Comparison of ENCODE assay signal across 14 mouse cellular contexts in the genomic region with DNA sequence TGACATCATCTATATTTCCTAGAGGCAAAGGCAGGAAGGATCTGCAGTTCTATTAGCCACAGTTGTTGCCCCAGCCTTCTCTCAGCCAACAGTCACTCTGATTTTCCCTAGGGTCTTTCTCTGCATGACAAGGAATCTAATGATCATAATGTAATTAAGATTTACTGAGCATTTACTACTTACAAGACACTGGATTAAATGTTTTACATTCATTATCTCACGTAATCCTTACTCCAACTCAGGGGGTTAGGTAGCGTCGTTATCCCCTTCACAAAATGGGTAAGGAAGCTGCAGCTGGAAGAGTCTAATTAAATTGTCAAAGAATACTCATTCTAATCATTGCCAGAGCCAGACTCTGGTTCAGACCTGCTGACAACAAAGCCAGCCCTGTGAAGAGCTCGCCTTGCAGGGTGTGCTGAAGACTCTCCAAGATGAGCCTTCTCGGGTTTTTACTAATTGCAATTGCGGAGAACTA.
DNase-seq lines count a peak whose midpoint lies in the region; ATAC-seq and TF ChIP-seq lines count a peak whose summit lies in the region.
"Had no signal": no experiment of that assay in that cellular context is flagged by ENCODE, and none has a peak within 500 bp of the region (broad histone marks: within the 10 kb centered on the region; RNA-seq: fewer than 3 reads in every experiment).

No protein-coding gene starts in this region.

- ATAC-seq in neural tube, embryonic 11.5 days (ENCODE audit: insufficient read depth, low FRiP score, low TSS enrichment) = peak; percentile 17; the same call in 1 of the 2 replicates
- ATAC-seq in forebrain, embryonic 11.5 days (replicated peaks; ENCODE audit: low FRiP score) = peak; percentile 80
- peak; percentile 69 for ATAC-seq in hindbrain, postnatal 0 days
- ATAC-seq: Patski had no signal

- WGBS in neural tube, embryonic 11.5 days = 41% methylated on average over 6 of the region's 6 CpGs
- WGBS in forebrain, embryonic 11.5 days = 9% methylated on average over 6 of the region's 6 CpGs
- 26% methylated on average over 6 of the region's 6 CpGs for WGBS in hindbrain, postnatal 0 days

- H3K9me3 ChIP-seq in neural tube, embryonic 11.5 days (ENCODE audit: control insufficient read depth, low read length) = no peaks in the 10 kb centered on the region
- H3K9me3 ChIP-seq in forebrain, embryonic 11.5 days (ENCODE audit: control insufficient read depth, low read length) = no peaks in the 10 kb centered on the region
- H3K9me3 ChIP-seq in hindbrain, postnatal 0 days (ENCODE audit: low read length) = no peaks in the 10 kb centered on the region
- H3K9me3 ChIP-seq: embryonic facial prominence, embryonic 13.5 days had no signal

- no peaks in the 10 kb centered on the region for H3K27me3 ChIP-seq in neural tube, embryonic 11.5 days (ENCODE audit: control insufficient read depth, insufficient read depth, low read length)
- no peaks in the 10 kb centered on the region for H3K27me3 ChIP-seq in forebrain, embryonic 11.5 days (ENCODE audit: control insufficient read depth, insufficient read depth, low read length)
- H3K27me3 ChIP-seq in hindbrain, postnatal 0 days (ENCODE audit: insufficient read depth, low read length) = no peaks in the 10 kb centered on the region
- H3K27me3 ChIP-seq: Patski had no signal

- TF ChIP-seq CTCF in hindbrain, postnatal 0 days (IDR thresholded peaks at IDR 0.05; ENCODE audit: low read depth) = no peak

- H3K36me3 ChIP-seq in neural tube, embryonic 11.5 days (ENCODE audit: control insufficient read depth, insufficient read depth, low read length) = no peaks in the 10 kb centered on the region
- H3K36me3 ChIP-seq in forebrain, embryonic 11.5 days (ENCODE audit: control insufficient read depth, insufficient read depth, low read length) = no peaks in the 10 kb centered on the region
- no peaks in the 10 kb centered on the region for H3K36me3 ChIP-seq in hindbrain, postnatal 0 days (ENCODE audit: insufficient read depth, low read length)
- H3K36me3 ChIP-seq: embryonic facial prominence, embryonic 13.5 days had no signal

- no peak overlapping the region for H3K9ac ChIP-seq in neural tube, embryonic 11.5 days (ENCODE audit: low read length)
- no peak overlapping the region for H3K9ac ChIP-seq in forebrain, embryonic 11.5 days (ENCODE audit: low read length)
- H3K9ac ChIP-seq in hindbrain, postnatal 0 days (replicated peaks; ENCODE audit: low read length) = no peak overlapping the region
- H3K9ac ChIP-seq: embryonic facial prominence, embryonic 13.5 days had no signal

- H3K4me2 ChIP-seq in neural tube, embryonic 11.5 days (ENCODE audit: low read depth) = no peak overlapping the region
- H3K4me2 ChIP-seq in forebrain, embryonic 11.5 days (ENCODE audit: low read depth, low read length, severe bottlenecking) = peak overlapping the region; percentile 8; the same call in 1 of the 2 replicates
- no peak overlapping the region for H3K4me2 ChIP-seq in hindbrain, postnatal 0 days (ENCODE audit: low read depth, low read length)

- H3K27ac ChIP-seq in neural tube, embryonic 11.5 days (ENCODE audit: low read depth, low read length) = no peak overlapping the region
- no peak overlapping the region for H3K27ac ChIP-seq in forebrain, embryonic 11.5 days (ENCODE audit: low read depth, low read length)
- H3K27ac ChIP-seq in hindbrain, postnatal 0 days = peak overlapping the region; percentile 32; the same call in 1 of the 2 replicates
- H3K27ac ChIP-seq: stomach, postnatal 0 days had no signal

- peak; percentile 22 for DNase-seq in neural tube, embryonic 11.5 days (ENCODE audit: low spot score)
- DNase-seq in neural tube, embryonic 10.5 days (ENCODE audit: extremely low spot score, low spot score) = no peak
- no peak for DNase-seq in forebrain, embryonic 11.5 days (ENCODE audit: low spot score)
- peak; percentile 40 for DNase-seq in hindbrain, postnatal 0 days (ENCODE audit: low spot score)
- no peak for DNase-seq in frontal cortex, postnatal 14 days (ENCODE audit: low spot score in 2 of 2)
- DNase-seq in ovary, adult 18-20 months (ENCODE audit: low spot score) = no peak
- no peak for DNase-seq in right cerebral cortex, adult 18-20 months
- DNase-seq in frontal cortex, postnatal 36 days (ENCODE audit: low spot score in 2 of 2) = no peak
- DNase-seq: gastrocnemius, postnatal 25 days; kidney, postnatal 36 days; lung, adult 18-20 months had no signal

- no peaks in the 10 kb centered on the region for H3K4me1 ChIP-seq in neural tube, embryonic 11.5 days (ENCODE audit: control insufficient read depth, insufficient read depth, low read length)
- no peaks in the 10 kb centered on the region; the same call in 1 of the 2 replicates for H3K4me1 ChIP-seq in forebrain, embryonic 11.5 days (replicated peaks; ENCODE audit: control insufficient read depth, insufficient read depth, low read length)
- peaks cover 8% of the 10 kb centered on the region; the same call in 1 of the 2 replicates for H3K4me1 ChIP-seq in hindbrain, postnatal 0 days (ENCODE audit: insufficient read depth, low read length)

- H3K4me3 ChIP-seq in neural tube, embryonic 11.5 days (ENCODE audit: low read depth, low read length) = no peak overlapping the region
- H3K4me3 ChIP-seq in forebrain, embryonic 11.5 days (ENCODE audit: low read depth, low read length) = no peak overlapping the region
- no peak overlapping the region for H3K4me3 ChIP-seq in hindbrain, postnatal 0 days (ENCODE audit: low read length)
- H3K4me3 ChIP-seq: embryonic facial prominence, embryonic 13.5 days had no signal

Comparison
In these comparisons a context has a peak if more than half of its experiments do, and no peak if none do; other contexts are left out.
1. DNase-seq: peak in neural tube, embryonic 11.5 days (single experiment) and hindbrain, postnatal 0 days (single experiment); none in neural tube, embryonic 10.5 days (single experiment), forebrain, embryonic 11.5 days (single experiment), frontal cortex, postnatal 14 days (0 of 2), ovary, adult 18-20 months (single experiment), right cerebral cortex, adult 18-20 months (single experiment) and frontal cortex, postnatal 36 days (0 of 2).
2. ATAC-seq: peak in every context shown above with its lines; median percentile 80 in forebrain, embryonic 11.5 days; 69 in hindbrain, postnatal 0 days; 17 in neural tube, embryonic 11.5 days.